Mouse (Mus musculus) ES-E14 (cell line): Measurements from ENCODE around the gene Gm2663.

Experiments
- CHD2 ChIP-seq: IDR thresholded peaks from 2 replicates; pipeline ENCODE4 v1.6.1; 2014; ENCODE audit warnings: mild to moderate bottlenecking, low read depth, low read length, inconsistent platforms
- ZNF384 ChIP-seq: IDR thresholded peaks from 2 replicates; pipeline ENCODE4 v1.6.1; 2012; ENCODE audit warnings: low read depth, low read length, inconsistent platforms

DNA sequence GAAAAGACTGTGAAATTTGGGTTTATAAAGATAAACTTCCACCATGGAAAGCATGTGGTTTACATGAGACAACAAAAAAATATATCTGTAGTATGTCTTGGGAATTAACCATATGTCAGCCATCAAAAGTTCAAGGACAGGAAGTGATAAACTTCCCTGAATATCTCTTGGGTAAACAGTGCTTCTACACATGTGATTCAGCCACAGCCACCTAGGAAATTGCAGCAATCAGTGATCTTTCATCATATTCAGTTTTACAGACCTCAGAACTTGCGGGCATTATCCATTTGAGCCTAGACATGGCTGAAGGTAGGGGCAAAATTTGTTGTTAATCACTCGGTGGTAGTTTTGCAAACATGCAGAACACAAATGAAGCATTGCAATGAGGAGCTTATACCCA is 19.4 kb upstream of the Gm2663 start:
- no peak for TF ChIP-seq ZNF384
- TF ChIP-seq CHD2, result no peak
